Mouse (Mus musculus) CH12.LX (cell line): ENCODE data around the gene Mfap2. TPM values are rescaled to one million over a fixed set of nuclear protein-coding genes. Genes with fewer than 3 reads are reported as not detected.

Experiments
- DNase-seq: peaks from one replicate; pipeline ENCODE4 v3.0.0-alpha.2; 2013; ENCODE audit errors: extremely low read depth
- H3K27ac ChIP-seq: 2 replicates; pipeline ENCODE4 v1.5.1; 2012; ENCODE audit warnings: low read depth, mild to moderate bottlenecking, control low read depth, moderate library complexity; ENCODE audit not compliant: insufficient read depth
- H3K27me3 ChIP-seq: replicated peaks from 2 replicates; pipeline ENCODE3; 2012; ENCODE audit warnings: inconsistent platforms
- H3K36me3 ChIP-seq, 2 experiments: replicated peaks in 1 of 2; 2 replicates each; pipeline versions ENCODE3 to v1.6.1; 2012; ENCODE audit warnings: inconsistent platforms in 1 of 2, low read length in 1 of 2, mild to moderate bottlenecking in 1 of 2, mixed read lengths in 1 of 2, moderate library complexity in 1 of 2; ENCODE audit not compliant: control insufficient read depth in 1 of 2, insufficient read depth in 1 of 2
- H3K4me1 ChIP-seq, 2 experiments: 2 replicates each; pipeline ENCODE4 v1.6.1; 2012; ENCODE audit warnings: inconsistent platforms in 1 of 2, moderate library complexity in 1 of 2; ENCODE audit not compliant: insufficient read depth in 2 of 2, control insufficient read depth in 1 of 2
- H3K4me2 ChIP-seq: 2 replicates; pipeline ENCODE4 v1.6.1; 2012; ENCODE audit warnings: low read depth, mild to moderate bottlenecking, control low read depth; ENCODE audit not compliant: poor library complexity, insufficient read depth, severe bottlenecking
- H3K4me3 ChIP-seq, 3 experiments: fragments of 150-350 bp in 1 of 3; sonication (generic) in 1 of 3; replicated peaks in 1 of 3; 2 replicates each; pipeline versions ENCODE3 to v1.5.1; 2011 to 2012; ENCODE audit warnings: low read depth in 2 of 3, low read length in 2 of 3, mild to moderate bottlenecking in 2 of 3, moderate library complexity in 2 of 3, control low read depth in 1 of 3, improper control_type of control experiment in 1 of 3, inconsistent platforms in 1 of 3, mixed read lengths in 1 of 3; ENCODE audit not compliant: poor library complexity in 1 of 3
- H3K79me2 ChIP-seq: replicated peaks from 2 replicates; pipeline ENCODE4 v1.6.1; 2012; ENCODE audit warnings: mild to moderate bottlenecking, moderate library complexity; ENCODE audit not compliant: control insufficient read depth, poor library complexity, insufficient read depth, severe bottlenecking; ENCODE audit errors: extremely low read depth
- H3K9ac ChIP-seq: 2 replicates; pipeline ENCODE4 v1.6.1; 2012; ENCODE audit warnings: low read depth, mild to moderate bottlenecking, control low read depth, moderate library complexity; ENCODE audit not compliant: insufficient read depth
- H3K9me3 ChIP-seq: replicated peaks from 2 replicates; pipeline ENCODE3; 2012; ENCODE audit warnings: low read length, inconsistent platforms, mixed read lengths
- BHLHE40 ChIP-seq: IDR thresholded peaks from 2 replicates; pipeline ENCODE4 v1.6.1; 2011; ENCODE audit warnings: mild to moderate bottlenecking, low read depth, low read length, improper control_type of control experiment
- E2F4 ChIP-seq: IDR thresholded peaks from 2 replicates; pipeline ENCODE4 v1.6.1; 2011; ENCODE audit warnings: low read depth, low read length, improper control_type of control experiment; ENCODE audit not compliant: insufficient replicate concordance
- ELF1 ChIP-seq: IDR thresholded peaks from 2 replicates; pipeline ENCODE4 v1.6.1; 2014; ENCODE audit warnings: low read depth, mild to moderate bottlenecking, inconsistent platforms, low read length, improper control_type of control experiment
- GABPA ChIP-seq: IDR thresholded peaks from 2 replicates; pipeline ENCODE4 v1.6.1; 2012; ENCODE audit warnings: low read depth, low read length, improper control_type of control experiment, inconsistent platforms; ENCODE audit not compliant: insufficient replicate concordance
- HCFC1 ChIP-seq: IDR thresholded peaks from 2 replicates; pipeline ENCODE4 v1.6.1; 2012; ENCODE audit warnings: low read depth, mild to moderate bottlenecking, inconsistent platforms, low read length, improper control_type of control experiment
- MAFK ChIP-seq: IDR thresholded peaks from 2 replicates; pipeline ENCODE4 v1.6.1; 2011; ENCODE audit warnings: low read length, improper control_type of control experiment; ENCODE audit not compliant: insufficient replicate concordance
- MXI1 ChIP-seq: IDR thresholded peaks from 2 replicates; pipeline ENCODE4 v1.6.1; 2011; ENCODE audit warnings: mild to moderate bottlenecking, low read depth, low read length, improper control_type of control experiment
- MYC ChIP-seq: IDR thresholded peaks from 2 replicates; pipeline ENCODE4 v1.6.1; 2011; ENCODE audit warnings: low read depth, mild to moderate bottlenecking, improper control_type of control experiment, low read length
- RCOR1 ChIP-seq: conservative IDR thresholded peaks from 2 replicates; pipeline ENCODE4 v1.6.1; 2012; ENCODE audit warnings: low read depth, mild to moderate bottlenecking, inconsistent platforms, low read length, improper control_type of control experiment
- SIN3A ChIP-seq: IDR thresholded peaks from 2 replicates; pipeline ENCODE4 v1.6.1; 2012; ENCODE audit warnings: low read length, improper control_type of control experiment, inconsistent platforms
- UBTF ChIP-seq: IDR thresholded peaks from 2 replicates; pipeline ENCODE4 v1.6.1; 2012; ENCODE audit warnings: low read depth, mild to moderate bottlenecking, inconsistent platforms, low read length, improper control_type of control experiment, moderate library complexity
- USF1 ChIP-seq: IDR thresholded peaks from 2 replicates; pipeline ENCODE4 v1.6.1; 2014; ENCODE audit warnings: low read depth, mild to moderate bottlenecking, inconsistent platforms, low read length, improper control_type of control experiment
- ZKSCAN1 ChIP-seq: IDR thresholded peaks from 2 replicates; pipeline ENCODE4 v1.6.1; 2012; ENCODE audit warnings: low read depth, inconsistent platforms, low read length, improper control_type of control experiment, borderline replicate concordance
- ZNF384 ChIP-seq: IDR thresholded peaks from 2 replicates; pipeline ENCODE4 v1.6.1; 2012; ENCODE audit warnings: low read depth, low read length, improper control_type of control experiment, inconsistent platforms
- dilution Hi-C: fragments of 300-500 bp; cut with MboI; formaldehyde crosslinking; loops from 2 replicates; pipeline ENCODE4 v1.14.3; 2020; ENCODE audit warnings: low sequenced_read_pairs; ENCODE audit not compliant: extremely low pct_unique_long_range_greater_than_20kb, extremely low pct_ligation_motif_present
- in situ Hi-C: fragments of 300-500 bp; cut with MboI; formaldehyde crosslinking; loops from 3 replicates; pipeline ENCODE4 v1.14.3; 2019; ENCODE audit warnings: low sequenced_read_pairs, low pct_ligation_motif_present, low pct_unique_long_range_greater_than_20kb, mixed read lengths
- polyA plus RNA-seq: library from polyadenylated mRNA; unstranded; fragments of >175 nt; gene quantifications from 2 replicates; pipeline ENCODE4 v1.2.1, GENCODE M21; 2012; ENCODE audit warnings: low read depth; ENCODE audit not compliant: insufficient read length
- total RNA-seq, 2 experiments: library from RNA; depleted of rRNA; stranded (reverse); fragments of 300-350 nt in 1 of 2; fragments of >200 nt in 1 of 2; gene quantifications; 2 replicates each; pipeline ENCODE4 v1.2.3; 2012 to 2014

Gene Mfap2
- total and polyA plus RNA-seq, 3 experiments, result not detected

DNA sequence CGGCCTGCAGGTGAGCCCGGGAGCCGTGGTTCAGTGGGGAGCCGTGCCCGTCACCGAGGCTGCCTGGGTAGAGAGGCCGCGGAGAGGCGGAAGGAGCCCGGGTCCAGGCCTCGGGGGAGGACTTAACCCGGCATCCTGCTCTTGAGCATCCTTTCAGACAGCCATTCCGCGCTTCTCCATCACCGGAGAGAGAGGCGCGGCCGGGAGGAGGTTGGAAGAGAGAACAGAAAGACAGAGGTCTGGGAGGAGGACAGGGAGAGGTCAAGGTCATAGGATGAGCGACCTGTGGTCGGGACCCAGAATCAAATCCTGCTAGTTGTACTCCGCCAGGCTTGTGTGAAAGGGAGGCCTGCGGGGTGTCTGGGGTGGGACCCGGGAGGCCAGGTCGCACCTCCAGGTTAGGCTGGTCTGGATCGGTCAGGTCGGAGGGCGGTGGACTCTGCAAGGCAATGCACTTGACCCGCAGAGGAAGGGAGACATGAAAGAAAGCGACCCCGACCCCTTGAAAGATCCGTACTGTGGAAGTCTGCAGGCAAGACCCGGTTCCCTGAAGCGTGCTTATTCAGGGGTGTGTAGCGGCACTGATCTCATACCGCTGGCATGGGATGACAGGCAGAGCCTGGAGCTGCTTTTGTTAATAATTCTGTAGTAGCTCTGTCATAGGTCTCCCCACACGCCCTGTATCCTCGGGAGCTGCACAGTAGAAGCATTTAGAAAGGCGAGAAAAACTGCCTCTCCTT lies 48.6 kb upstream of the Mfap2 start:
- H3K27ac ChIP-seq, result 0 out of 2 replicates have a peak overlapping the region, but pooled peaks have one; percentile 24
- peak overlapping the region; percentile 90 to 95 (median 92) for H3K4me3 ChIP-seq
- peaks cover 14 to 44% of the 10 kb centered on the region in 2 experiments for H3K4me1 ChIP-seq
- peaks cover 0 to 25% of the 10 kb centered on the region in 2 experiments for H3K36me3 ChIP-seq
- in situ Hi-C loops, result no loop called here
- peaks cover 25% of the 10 kb centered on the region for H3K27me3 ChIP-seq
- DNase-seq, result peak; percentile 19
- peaks cover 16% of the 10 kb centered on the region for H3K79me2 ChIP-seq
- TF ChIP-seq MYC (no peak), HCFC1 (0 out of 2 replicates have a peak, but pooled peaks have one; percentile 5), RCOR1 (0 out of 2 replicates have a peak, but pooled peaks have one; percentile 10), MXI1 (peak; percentile 14; the same call in 1 of the 2 replicates), ELF1 (no peak), GABPA (0 out of 2 replicates have a peak, but pooled peaks have one; percentile 0), SIN3A (peak; percentile 62)
- TF ChIP-seq, all 38 proteins: peak for 5
- Histone ChIP-seq H3K4me2 (peak overlapping the region; percentile 73), H3K9me3 (no peaks in the 10 kb centered on the region), H3K9ac (peak overlapping the region; percentile 94)
- dilution Hi-C loops, result no loop called here

DNA sequence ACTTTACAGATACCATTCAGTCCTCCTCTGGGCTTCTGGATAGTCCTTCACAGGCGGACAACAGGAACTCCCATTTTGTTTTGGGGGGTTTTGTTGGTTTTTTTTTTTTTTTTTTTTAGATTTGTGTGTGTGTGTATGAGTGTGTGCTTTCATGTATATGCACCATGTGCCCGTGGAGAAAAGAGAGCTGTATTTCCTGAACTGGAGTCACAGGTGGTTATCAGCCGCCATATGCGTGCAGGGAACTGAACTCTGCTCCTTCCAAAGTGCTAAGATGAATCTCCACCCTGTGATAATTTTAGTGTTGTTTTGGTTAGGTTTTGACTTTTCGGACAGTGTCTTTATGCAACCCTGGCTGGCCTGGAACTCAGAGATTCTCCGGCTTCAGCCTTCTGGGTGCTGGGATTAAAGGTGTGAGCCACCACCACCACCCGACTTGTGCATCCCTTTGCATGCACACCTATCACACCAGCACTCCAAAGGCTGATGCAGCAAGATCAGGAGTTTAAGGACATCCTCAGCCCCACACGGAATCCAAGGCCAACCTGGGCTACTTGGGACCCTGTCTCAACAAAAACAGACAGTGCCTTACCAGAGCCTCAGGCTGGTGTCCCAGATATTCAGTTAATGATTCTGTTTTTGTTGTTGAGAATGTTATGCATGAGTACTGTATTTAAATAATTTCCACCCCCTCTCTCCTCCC lies 47.9 kb upstream of the Mfap2 start:
- Histone ChIP-seq H3K4me2 (peak overlapping the region; percentile 73), H3K27ac (no peak overlapping the region), H3K4me1 (peaks cover 14 to 44% of the 10 kb centered on the region in 2 experiments), H3K36me3 (peaks cover 0 to 31% of the 10 kb centered on the region in 2 experiments), H3K9ac (peak overlapping the region; percentile 94), H3K4me3 (peak overlapping the region; percentile 90 to 95 (median 92)), H3K79me2 (peaks cover 16% of the 10 kb centered on the region), H3K9me3 (no peaks in the 10 kb centered on the region), H3K27me3 (peaks cover 17% of the 10 kb centered on the region)
- TF ChIP-seq E2F4 (no peak), ZKSCAN1 (no peak), BHLHE40 (no peak)
- DNase-seq, result no peak
- in situ Hi-C loops, result no loop called here
- dilution Hi-C loops, result no loop called here

DNA sequence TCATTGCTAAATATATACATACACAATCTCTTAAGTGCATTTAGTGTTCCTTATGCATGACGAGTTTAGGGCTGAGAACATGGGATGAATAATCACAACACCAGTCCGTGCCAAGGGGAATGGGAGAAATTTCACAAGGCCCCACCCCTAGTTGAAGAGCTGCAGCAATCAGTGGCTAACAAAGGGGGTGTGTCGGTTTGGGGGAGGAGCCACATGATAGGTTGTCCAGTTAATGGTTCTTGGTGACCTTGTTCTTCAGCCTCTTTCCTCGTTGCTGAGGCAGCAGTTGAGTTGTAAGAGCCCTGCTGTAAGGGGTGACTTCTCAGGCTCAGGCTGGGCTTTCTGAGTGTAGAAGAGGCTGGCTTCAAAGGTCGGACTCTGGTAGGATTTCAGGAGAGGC lies 47.3 kb upstream of the Mfap2 start:
- Histone ChIP-seq H3K79me2 (peaks cover 16% of the 10 kb centered on the region), H3K9me3 (no peaks in the 10 kb centered on the region), H3K27me3 (peaks cover 13% of the 10 kb centered on the region), H3K27ac (no peak overlapping the region), H3K4me2 (peak overlapping the region; percentile 73; the same call in 1 of the 2 replicates), H3K4me1 (peaks cover 14 to 44% of the 10 kb centered on the region in 2 experiments), H3K9ac (no peak overlapping the region), H3K4me3 (no peak overlapping the region), H3K36me3 (peaks cover 5 to 37% of the 10 kb centered on the region in 2 experiments)
- peak; percentile 65 for DNase-seq
- in situ Hi-C loops, result no loop called here
- TF ChIP-seq USF1 (no peak), UBTF (no peak), MAFK (no peak), ELF1 (no peak), ZNF384 (no peak)
- dilution Hi-C loops, result no loop called here
